Mouse (Mus musculus) G1E (cell line): ENCODE results near the gene Kcnmb2. TPM values are rescaled to one million over a fixed set of nuclear protein-coding genes. Genes with fewer than 3 reads are reported as not detected.

Source experiments
- ATAC-seq: 2 replicates; pipeline ENCODE4 v1.8.0; 2016; ENCODE audit warnings: mild to moderate bottlenecking; ENCODE audit not compliant: insufficient number of reproducible peaks, poor library complexity, low FRiP score, severe bottlenecking; ENCODE audit errors: extremely low read depth
- DNase-seq: peaks from one replicate; pipeline ENCODE4 v3.0.0; 2012; ENCODE audit warnings: low spot score
- H3K27me3 ChIP-seq: 2 replicates; pipeline ENCODE4 v1.6.1; 2012; ENCODE audit warnings: mild to moderate bottlenecking, low read length, inconsistent platforms; ENCODE audit not compliant: insufficient read depth
- H3K36me3 ChIP-seq: replicated peaks from 2 replicates; pipeline ENCODE3; 2012; ENCODE audit warnings: mild to moderate bottlenecking, inconsistent platforms
- H3K4me1 ChIP-seq: 2 replicates; pipeline ENCODE4 v1.6.1; 2012; ENCODE audit warnings: low read depth, low read length, inconsistent platforms, mixed read lengths; ENCODE audit not compliant: insufficient read depth
- H3K4me3 ChIP-seq: 2 replicates; pipeline ENCODE4 v1.5.1; 2012; ENCODE audit warnings: low read depth, mild to moderate bottlenecking, inconsistent platforms, low read length, moderate library complexity, mixed read lengths
- H3K9me3 ChIP-seq: replicated peaks from 2 replicates; pipeline ENCODE4 v1.6.1; 2012; ENCODE audit warnings: inconsistent platforms
- CTCF ChIP-seq: IDR thresholded peaks from 2 replicates; pipeline ENCODE4 v1.5.1; 2012; ENCODE audit warnings: low read depth, low read length, inconsistent platforms, mixed read lengths
- GATA1 ChIP-seq: IDR thresholded peaks from 2 replicates; pipeline ENCODE4 v1.6.1; 2012; ENCODE audit warnings: borderline replicate concordance, low read length, inconsistent platforms, mixed read lengths
- GATA2 ChIP-seq: IDR thresholded peaks from 2 replicates; pipeline ENCODE4 v1.6.1; 2012; ENCODE audit warnings: low read depth, low read length, inconsistent platforms, borderline replicate concordance
- POLR2AphosphoS5 ChIP-seq: IDR thresholded peaks from 2 replicates; pipeline ENCODE4 v1.6.1; 2012; ENCODE audit warnings: low read depth, low read length, inconsistent platforms; ENCODE audit not compliant: insufficient replicate concordance
- TAL1 ChIP-seq: conservative IDR thresholded peaks from 2 replicates; pipeline ENCODE4 v1.6.1; 2012; ENCODE audit warnings: low read depth, low read length, inconsistent platforms, mixed read lengths
- polyA plus RNA-seq: library from polyadenylated mRNA; stranded (reverse); fragments of >175 nt; gene quantifications from 2 replicates; pipeline ENCODE4 v1.2.3, GENCODE M21; 2012
- total RNA-seq, 2 experiments: library from RNA; stranded (forward) in 1 of 2; stranded (reverse) in 1 of 2; fragments of 200-1000 nt in 1 of 2; fragments of >200 nt in 1 of 2; fragmentation: Nextera tagmentation in 1 of 2; gene quantifications; 2 replicates each; pipeline ENCODE4 v1.2.3; 2014 to 2017

Gene Kcnmb2
- total and polyA plus RNA-seq, 3 experiments, result 0.05 TPM; not detected in 2

GRCm38 (mm10) chr3:31954213-31954612 lies 51.9 kb downstream of the Kcnmb2 start:
- H3K4me1 ChIP-seq, result no peaks in the 10 kb centered on the region
- no peaks in the 10 kb centered on the region for H3K27me3 ChIP-seq
- DNase-seq, result no peak
- no peak overlapping the region for H3K4me3 ChIP-seq
- no peaks in the 10 kb centered on the region for H3K36me3 ChIP-seq
- no peak for TF ChIP-seq GATA2
- no peak for TF ChIP-seq GATA1
- no peak for TF ChIP-seq TAL1
- no peak for TF ChIP-seq CTCF
- no peak for TF ChIP-seq POLR2AphosphoS5
- no peak for ATAC-seq
- no peaks in the 10 kb centered on the region for H3K9me3 ChIP-seq

- Histone ChIP-seq H3K4me3 (no peak overlapping the region), H3K36me3 (no peaks in the 10 kb centered on the region), H3K27me3 (no peaks in the 10 kb centered on the region), H3K4me1 (no peaks in the 10 kb centered on the region), H3K9me3 (no peaks in the 10 kb centered on the region)
- no peak for DNase-seq
- TF ChIP-seq CTCF (no peak), POLR2AphosphoS5 (no peak), GATA2 (no peak), GATA1 (no peak), TAL1 (no peak)
- ATAC-seq, result no peak
Measured at GRCm38 (mm10) chr3:31955004-31955403, 52.7 kb downstream of the Kcnmb2 start.

- no peak for DNase-seq
- no peak for TF ChIP-seq GATA2
- no peak for TF ChIP-seq GATA1
- TF ChIP-seq TAL1, result no peak
- TF ChIP-seq CTCF, result no peak
- no peak for TF ChIP-seq POLR2AphosphoS5
- no peaks in the 10 kb centered on the region for H3K36me3 ChIP-seq
- no peaks in the 10 kb centered on the region for H3K4me1 ChIP-seq
- H3K27me3 ChIP-seq, result no peaks in the 10 kb centered on the region
- H3K9me3 ChIP-seq, result no peaks in the 10 kb centered on the region
- no peak for ATAC-seq
- H3K4me3 ChIP-seq, result no peak overlapping the region
Measured at GRCm38 (mm10) chr3:31959821-31960220, 57.5 kb downstream of the Kcnmb2 start.

GRCm38 (mm10) chr3:31961175-31961574 lies 58.9 kb downstream of the Kcnmb2 start:
- Histone ChIP-seq H3K4me1 (no peaks in the 10 kb centered on the region), H3K9me3 (no peaks in the 10 kb centered on the region), H3K4me3 (no peak overlapping the region), H3K27me3 (no peaks in the 10 kb centered on the region), H3K36me3 (no peaks in the 10 kb centered on the region)
- no peak for DNase-seq
- TF ChIP-seq TAL1 (no peak), GATA2 (no peak), GATA1 (no peak), POLR2AphosphoS5 (no peak), CTCF (no peak)
- no peak for ATAC-seq

GRCm38 (mm10) chr3:31963076-31963475 lies 60.8 kb downstream of the Kcnmb2 start:
- DNase-seq, result no peak

GRCm38 (mm10) chr3:31979661-31980060 lies 77.4 kb downstream of the Kcnmb2 start:
- TF ChIP-seq GATA1, result no peak
- TF ChIP-seq GATA2, result no peak
- TF ChIP-seq CTCF, result no peak
- TF ChIP-seq POLR2AphosphoS5, result no peak
- no peak for TF ChIP-seq TAL1
- H3K4me1 ChIP-seq, result no peaks in the 10 kb centered on the region
- ATAC-seq (no peak), DNase-seq (no peak)
- no peaks in the 10 kb centered on the region for H3K9me3 ChIP-seq
- no peaks in the 10 kb centered on the region for H3K36me3 ChIP-seq
- H3K4me3 ChIP-seq, result no peak overlapping the region
- H3K27me3 ChIP-seq, result no peaks in the 10 kb centered on the region

More at GRCm38 (mm10) chr3:31963076-31963475, 60.8 kb downstream of the Kcnmb2 start:
- ATAC-seq, result no peak
- Histone ChIP-seq H3K4me1 (no peaks in the 10 kb centered on the region), H3K9me3 (no peaks in the 10 kb centered on the region), H3K36me3 (no peaks in the 10 kb centered on the region), H3K4me3 (no peak overlapping the region), H3K27me3 (no peaks in the 10 kb centered on the region)
- no peak for TF ChIP-seq TAL1
- TF ChIP-seq POLR2AphosphoS5, result no peak
- no peak for TF ChIP-seq CTCF
- TF ChIP-seq GATA2, result no peak

GRCm38 (mm10) chr3:31982444-31982843 lies 80.1 kb downstream of the Kcnmb2 start:
- Histone ChIP-seq H3K36me3 (no peaks in the 10 kb centered on the region), H3K4me1 (no peaks in the 10 kb centered on the region), H3K27me3 (no peaks in the 10 kb centered on the region), H3K4me3 (no peak overlapping the region), H3K9me3 (no peaks in the 10 kb centered on the region)
- DNase-seq (no peak), ATAC-seq (no peak)
- no peak for TF ChIP-seq POLR2AphosphoS5
- TF ChIP-seq TAL1, result no peak
- no peak for TF ChIP-seq GATA1
- TF ChIP-seq CTCF, result no peak
- TF ChIP-seq GATA2, result no peak
